ENCODE assay signal across 15 mouse cellular contexts in the genomic region with DNA sequence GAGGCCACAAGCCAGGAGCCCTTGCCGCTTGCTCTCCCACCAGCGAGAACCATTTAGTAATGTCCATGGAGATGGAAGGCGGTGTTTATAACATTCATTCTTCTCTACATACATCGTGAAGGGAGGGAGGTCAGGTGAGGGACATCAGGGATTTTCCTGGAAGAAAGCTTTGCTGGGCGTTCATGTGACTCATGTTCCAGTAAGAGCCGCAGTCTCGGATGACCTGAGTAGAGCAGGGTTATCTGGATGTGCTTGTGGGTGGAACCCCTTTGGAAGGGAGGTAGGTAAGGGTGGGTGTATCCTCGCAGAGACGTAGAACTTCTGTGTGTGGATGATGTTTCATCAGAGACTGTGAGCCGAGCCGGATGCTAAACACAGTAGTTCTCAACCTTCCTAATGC. TPM values are rescaled to one million over a fixed set of nuclear protein-coding genes. Genes with fewer than 3 reads are reported as not detected.
DNase-seq lines count a peak whose midpoint lies in the region; ATAC-seq and TF ChIP-seq lines count a peak whose summit lies in the region.
"Had no signal": no experiment of that assay in that cellular context is flagged by ENCODE, and none has a peak within 500 bp of the region (broad histone marks: within the 10 kb centered on the region; RNA-seq: fewer than 3 reads in every experiment).

A gene (plus strand): TSS at position 149 of the 400 bp plus-strand sequence.

- no peak for DNase-seq in heart, adult 8-10 months (ENCODE audit: low spot score)
- no peak for DNase-seq in heart, adult 11 months
- DNase-seq in ZHBTc4 (ENCODE audit: low read depth, low spot score), result peak; percentile 82
- DNase-seq in stomach, postnatal 0 days (ENCODE audit: low spot score), result no peak
- DNase-seq in thymus, adult 18-20 months, result no peak
- DNase-seq: cerebellum, adult 9-10 months; embryo, embryonic 11 days; right cerebral cortex, postnatal 4 days had no signal

- 0 out of 2 replicates have a peak, but pooled peaks cover 3% of the 10 kb centered on the region for H3K27me3 ChIP-seq in heart, embryonic 16.5 days (ENCODE audit: control insufficient read depth, insufficient read depth, low read length)
- peaks cover under 1% of the 10 kb centered on the region; the same call in 1 of the 2 replicates for H3K27me3 ChIP-seq in stomach, postnatal 0 days (ENCODE audit: control insufficient read depth, insufficient read depth, low read length)
- peaks cover 59% of the 10 kb centered on the region for H3K27me3 ChIP-seq in kidney, embryonic 16.5 days (ENCODE audit: insufficient read depth, low read length)

- H3K27ac ChIP-seq in heart, embryonic 16.5 days (ENCODE audit: low read length), result peak within 1 kb of the TSS; percentile 50; the same call in 1 of the 2 replicates
- no peak within 1 kb of the TSS for H3K27ac ChIP-seq in stomach, postnatal 0 days (replicated peaks)
- no peak within 1 kb of the TSS for H3K27ac ChIP-seq in kidney, embryonic 16.5 days (ENCODE audit: low read length)
- H3K27ac ChIP-seq: forebrain, embryonic 15.5 days; kidney, embryonic 15.5 days; lung, embryonic 15.5 days; midbrain, embryonic 10.5 days had no signal

- no peak for ATAC-seq in heart, embryonic 16.5 days (replicated peaks; ENCODE audit: extremely low read depth, insufficient read depth, low FRiP score)
- peak; percentile 64; the same call in 1 of the 2 replicates for ATAC-seq in stomach, postnatal 0 days (ENCODE audit: low FRiP score, low TSS enrichment)
- no peak for ATAC-seq in kidney, embryonic 16.5 days (ENCODE audit: low FRiP score, low TSS enrichment)
- ATAC-seq: forebrain, embryonic 15.5 days had no signal

- no peaks in the 10 kb centered on the region for H3K9me3 ChIP-seq in heart, embryonic 16.5 days (replicated peaks; ENCODE audit: control insufficient read depth, low read length)
- no peaks in the 10 kb centered on the region for H3K9me3 ChIP-seq in stomach, postnatal 0 days (ENCODE audit: control insufficient read depth, low read length)
- no peaks in the 10 kb centered on the region for H3K9me3 ChIP-seq in kidney, embryonic 16.5 days (ENCODE audit: low read length)
- H3K9me3 ChIP-seq: forebrain, embryonic 15.5 days; kidney, embryonic 15.5 days; lung, embryonic 15.5 days; midbrain, embryonic 10.5 days had no signal

- TF ChIP-seq EP300 in stomach, postnatal 0 days (optimal IDR thresholded peaks at IDR 0.05), result no peak

- WGBS in heart, embryonic 16.5 days, result 60% methylated on average over 11 of the region's 11 CpGs
- WGBS in stomach, postnatal 0 days, result 65% methylated on average over 11 of the region's 11 CpGs
- 80% methylated on average over 11 of the region's 11 CpGs for WGBS in kidney, embryonic 16.5 days

- H3K4me1 ChIP-seq in heart, embryonic 16.5 days (ENCODE audit: control insufficient read depth, insufficient read depth, low read length), result peaks cover 18% of the 10 kb centered on the region
- no peaks in the 10 kb centered on the region; the same call in 1 of the 2 replicates for H3K4me1 ChIP-seq in stomach, postnatal 0 days (replicated peaks; ENCODE audit: control insufficient read depth, insufficient read depth)
- H3K4me1 ChIP-seq in kidney, embryonic 16.5 days (ENCODE audit: insufficient read depth, low read length), result no peaks in the 10 kb centered on the region
- H3K4me1 ChIP-seq: lung, embryonic 15.5 days had no signal

- no peak within 1 kb of the TSS for H3K4me3 ChIP-seq in heart, embryonic 16.5 days (ENCODE audit: low read length)
- H3K4me3 ChIP-seq in stomach, postnatal 0 days (ENCODE audit: low read depth, low read length), result no peak within 1 kb of the TSS
- no peak within 1 kb of the TSS for H3K4me3 ChIP-seq in kidney, embryonic 16.5 days (ENCODE audit: low read length)
- H3K4me3 ChIP-seq: forebrain, embryonic 15.5 days; kidney, embryonic 15.5 days; lung, embryonic 15.5 days; midbrain, embryonic 10.5 days had no signal

- no peak within 1 kb of the TSS for H3K9ac ChIP-seq in heart, embryonic 16.5 days (ENCODE audit: low read length)
- H3K9ac ChIP-seq in stomach, postnatal 0 days (ENCODE audit: low read length), result no peak within 1 kb of the TSS
- H3K9ac ChIP-seq in kidney, embryonic 16.5 days (replicated peaks; ENCODE audit: low read length), result no peak within 1 kb of the TSS
- H3K9ac ChIP-seq: forebrain, embryonic 15.5 days; kidney, embryonic 15.5 days; lung, embryonic 15.5 days had no signal

- H3K36me3 ChIP-seq in heart, embryonic 16.5 days (ENCODE audit: control insufficient read depth, insufficient read depth), result no peaks in the 10 kb centered on the region
- no peaks in the 10 kb centered on the region for H3K36me3 ChIP-seq in stomach, postnatal 0 days (ENCODE audit: control insufficient read depth, insufficient read depth, low read length)
- H3K36me3 ChIP-seq in kidney, embryonic 16.5 days (ENCODE audit: insufficient read depth, low read length), result no peaks in the 10 kb centered on the region
- H3K36me3 ChIP-seq: forebrain, embryonic 15.5 days; kidney, embryonic 15.5 days; lung, embryonic 15.5 days; midbrain, embryonic 10.5 days had no signal

- TF ChIP-seq CTCF in stomach, postnatal 0 days (IDR thresholded peaks at IDR 0.05; ENCODE audit: low read depth), result no peak

- H3K4me2 ChIP-seq in heart, embryonic 16.5 days (ENCODE audit: low read depth, low read length), result no peak within 1 kb of the TSS
- H3K4me2 ChIP-seq in stomach, postnatal 0 days (replicated peaks; ENCODE audit: low read depth), result no peak within 1 kb of the TSS
- no peak within 1 kb of the TSS for H3K4me2 ChIP-seq in kidney, embryonic 16.5 days (replicated peaks; ENCODE audit: low read depth, low read length)
- H3K4me2 ChIP-seq: forebrain, embryonic 15.5 days; kidney, embryonic 15.5 days; liver, embryonic 11.5 days; lung, embryonic 15.5 days had no signal

RNA-seq across cellular contexts. Expression of the gene that starts here (rescaled TPM):
- total RNA-seq in heart, adult 8-10 months (2022), result 100 to 1,000 TPM; 286 to 346 (median 321) TPM
- polyA plus RNA-seq in heart, embryonic 16.5 days (2015; fragmentation: Nextera tagmentation; extraction: Ambion mirVana), result 8.1 and 8.6 TPM in 2 replicates
- polyA plus RNA-seq in stomach, postnatal 0 days (2015; fragmentation: Nextera tagmentation; extraction: Ambion mirVana), result 0.07 and 0.08 TPM in 2 replicates
- polyA plus RNA-seq in kidney, embryonic 16.5 days (2015; fragmentation: Nextera tagmentation; extraction: Ambion mirVana), result 0.18 and 0.21 TPM in 2 replicates

Comparison
In these comparisons a context has a peak if more than half of its experiments do, and no peak if none do; other contexts are left out.
1. Peak in ATAC-seq in stomach, postnatal 0 days; RNA of the gene not detected or under 1 TPM.